Mouse (Mus musculus) CH12.LX (cell line): Measurements from ENCODE around the gene Pimreg. TPM values are rescaled to one million over a fixed set of nuclear protein-coding genes. Genes with fewer than 3 reads are reported as not detected.

Source experiments
- DNase-seq: peaks from one replicate; pipeline ENCODE4 v3.0.0-alpha.2; 2013; ENCODE audit errors: extremely low read depth
- H3K27ac ChIP-seq: 2 replicates; pipeline ENCODE4 v1.5.1; 2012; ENCODE audit warnings: low read depth, mild to moderate bottlenecking, control low read depth, moderate library complexity; ENCODE audit not compliant: insufficient read depth
- H3K27me3 ChIP-seq: replicated peaks from 2 replicates; pipeline ENCODE3; 2012; ENCODE audit warnings: inconsistent platforms
- H3K36me3 ChIP-seq, 2 experiments: replicated peaks in 1 of 2; 2 replicates each; pipeline versions ENCODE3 to v1.6.1; 2012; ENCODE audit warnings: inconsistent platforms in 1 of 2, low read length in 1 of 2, mild to moderate bottlenecking in 1 of 2, mixed read lengths in 1 of 2, moderate library complexity in 1 of 2; ENCODE audit not compliant: control insufficient read depth in 1 of 2, insufficient read depth in 1 of 2
- H3K4me1 ChIP-seq, 2 experiments: 2 replicates each; pipeline ENCODE4 v1.6.1; 2012; ENCODE audit warnings: inconsistent platforms in 1 of 2, moderate library complexity in 1 of 2; ENCODE audit not compliant: insufficient read depth in 2 of 2, control insufficient read depth in 1 of 2
- H3K4me2 ChIP-seq: 2 replicates; pipeline ENCODE4 v1.6.1; 2012; ENCODE audit warnings: low read depth, mild to moderate bottlenecking, control low read depth; ENCODE audit not compliant: poor library complexity, insufficient read depth, severe bottlenecking
- H3K4me3 ChIP-seq, 3 experiments: fragments of 150-350 bp in 1 of 3; sonication (generic) in 1 of 3; replicated peaks in 1 of 3; 2 replicates each; pipeline versions ENCODE3 to v1.5.1; 2011 to 2012; ENCODE audit warnings: low read depth in 2 of 3, low read length in 2 of 3, mild to moderate bottlenecking in 2 of 3, moderate library complexity in 2 of 3, control low read depth in 1 of 3, improper control_type of control experiment in 1 of 3, inconsistent platforms in 1 of 3, mixed read lengths in 1 of 3; ENCODE audit not compliant: poor library complexity in 1 of 3
- H3K79me2 ChIP-seq: replicated peaks from 2 replicates; pipeline ENCODE4 v1.6.1; 2012; ENCODE audit warnings: mild to moderate bottlenecking, moderate library complexity; ENCODE audit not compliant: control insufficient read depth, poor library complexity, insufficient read depth, severe bottlenecking; ENCODE audit errors: extremely low read depth
- H3K9ac ChIP-seq: 2 replicates; pipeline ENCODE4 v1.6.1; 2012; ENCODE audit warnings: low read depth, mild to moderate bottlenecking, control low read depth, moderate library complexity; ENCODE audit not compliant: insufficient read depth
- H3K9me3 ChIP-seq: replicated peaks from 2 replicates; pipeline ENCODE3; 2012; ENCODE audit warnings: low read length, inconsistent platforms, mixed read lengths
- CHD2 ChIP-seq: IDR thresholded peaks from 2 replicates; pipeline ENCODE4 v1.6.1; 2011; ENCODE audit warnings: low read length, improper control_type of control experiment
- CTCF ChIP-seq, 2 experiments: IDR thresholded peaks in 1 of 2; conservative IDR thresholded peaks in 1 of 2; 2 replicates each; pipeline ENCODE4 v1.5.1; 2011 to 2012; ENCODE audit warnings: low read depth in 2 of 2, low read length in 2 of 2, improper control_type of control experiment in 1 of 2, inconsistent platforms in 1 of 2, mild to moderate bottlenecking in 1 of 2, moderate library complexity in 1 of 2
- ELF1 ChIP-seq: IDR thresholded peaks from 2 replicates; pipeline ENCODE4 v1.6.1; 2014; ENCODE audit warnings: low read depth, mild to moderate bottlenecking, inconsistent platforms, low read length, improper control_type of control experiment
- EP300 ChIP-seq: IDR thresholded peaks from 2 replicates; pipeline ENCODE4 v1.6.1; 2011; ENCODE audit warnings: low read length, improper control_type of control experiment
- HCFC1 ChIP-seq: IDR thresholded peaks from 2 replicates; pipeline ENCODE4 v1.6.1; 2012; ENCODE audit warnings: low read depth, mild to moderate bottlenecking, inconsistent platforms, low read length, improper control_type of control experiment
- JUND ChIP-seq: conservative IDR thresholded peaks from 2 replicates; pipeline ENCODE4 v1.6.1; 2011; ENCODE audit warnings: low read depth, low read length, improper control_type of control experiment
- MAFK ChIP-seq: IDR thresholded peaks from 2 replicates; pipeline ENCODE4 v1.6.1; 2011; ENCODE audit warnings: low read length, improper control_type of control experiment; ENCODE audit not compliant: insufficient replicate concordance
- MAX ChIP-seq: IDR thresholded peaks from 2 replicates; pipeline ENCODE4 v1.6.1; 2011; ENCODE audit warnings: low read length, improper control_type of control experiment
- MAZ ChIP-seq: IDR thresholded peaks from 2 replicates; pipeline ENCODE4 v1.6.1; 2012; ENCODE audit warnings: low read depth, mild to moderate bottlenecking, inconsistent platforms, low read length, improper control_type of control experiment, moderate library complexity
- MEF2A ChIP-seq: IDR thresholded peaks from 2 replicates; pipeline ENCODE4 v1.6.1; 2014; ENCODE audit warnings: low read depth, mild to moderate bottlenecking, inconsistent platforms, low read length, improper control_type of control experiment, borderline replicate concordance
- MXI1 ChIP-seq: IDR thresholded peaks from 2 replicates; pipeline ENCODE4 v1.6.1; 2011; ENCODE audit warnings: mild to moderate bottlenecking, low read depth, low read length, improper control_type of control experiment
- POLR2A ChIP-seq: IDR thresholded peaks from 2 replicates; pipeline ENCODE4 v1.6.1; 2011; ENCODE audit warnings: low read depth, mild to moderate bottlenecking, improper control_type of control experiment, low read length
- POLR2AphosphoS2 ChIP-seq: IDR thresholded peaks from 2 replicates; pipeline ENCODE4 v1.6.1; 2011; ENCODE audit warnings: low read depth, low read length, improper control_type of control experiment
- RAD21 ChIP-seq: IDR thresholded peaks from 2 replicates; pipeline ENCODE4 v1.6.1; 2011; ENCODE audit warnings: low read depth, mild to moderate bottlenecking, low read length, improper control_type of control experiment, moderate library complexity
- RCOR1 ChIP-seq: conservative IDR thresholded peaks from 2 replicates; pipeline ENCODE4 v1.6.1; 2012; ENCODE audit warnings: low read depth, mild to moderate bottlenecking, inconsistent platforms, low read length, improper control_type of control experiment
- TCF12 ChIP-seq: IDR thresholded peaks from 2 replicates; pipeline ENCODE4 v1.6.1; 2014; ENCODE audit warnings: low read depth, mild to moderate bottlenecking, inconsistent platforms, low read length, improper control_type of control experiment
- ZC3H11A ChIP-seq: IDR thresholded peaks from 2 replicates; pipeline ENCODE4 v1.6.1; 2012; ENCODE audit warnings: low read depth, mild to moderate bottlenecking, inconsistent platforms, low read length, improper control_type of control experiment
- ZMIZ1 ChIP-seq: IDR thresholded peaks from 2 replicates; pipeline ENCODE4 v1.6.1; 2012; ENCODE audit warnings: low read depth, mild to moderate bottlenecking, inconsistent platforms, low read length, improper control_type of control experiment
- ZNF384 ChIP-seq: IDR thresholded peaks from 2 replicates; pipeline ENCODE4 v1.6.1; 2012; ENCODE audit warnings: low read depth, low read length, improper control_type of control experiment, inconsistent platforms
- dilution Hi-C: fragments of 300-500 bp; cut with MboI; formaldehyde crosslinking; loops from 2 replicates; pipeline ENCODE4 v1.14.3; 2020; ENCODE audit warnings: low sequenced_read_pairs; ENCODE audit not compliant: extremely low pct_unique_long_range_greater_than_20kb, extremely low pct_ligation_motif_present
- in situ Hi-C: fragments of 300-500 bp; cut with MboI; formaldehyde crosslinking; loops from 3 replicates; pipeline ENCODE4 v1.14.3; 2019; ENCODE audit warnings: low sequenced_read_pairs, low pct_ligation_motif_present, low pct_unique_long_range_greater_than_20kb, mixed read lengths
- polyA plus RNA-seq: library from polyadenylated mRNA; unstranded; fragments of >175 nt; gene quantifications from 2 replicates; pipeline ENCODE4 v1.2.1, GENCODE M21; 2012; ENCODE audit warnings: low read depth; ENCODE audit not compliant: insufficient read length
- total RNA-seq, 2 experiments: library from RNA; depleted of rRNA; stranded (reverse); fragments of 300-350 nt in 1 of 2; fragments of >200 nt in 1 of 2; gene quantifications; 2 replicates each; pipeline ENCODE4 v1.2.3; 2012 to 2014

The Pimreg gene
- total and polyA plus RNA-seq, 3 experiments: 26.4 to 52.7 (median 27.9) TPM

- no peaks in the 10 kb centered on the region for H3K79me2 ChIP-seq
- H3K9me3 ChIP-seq: no peaks in the 10 kb centered on the region
- H3K36me3 ChIP-seq: peaks cover 0 to 2% of the 10 kb centered on the region in 2 experiments
- dilution Hi-C loops: no loop called here
- H3K4me2 ChIP-seq: no peak overlapping the region
- H3K27me3 ChIP-seq: no peaks in the 10 kb centered on the region
- H3K27ac ChIP-seq: no peak overlapping the region
- no peak for DNase-seq
- TF ChIP-seq RCOR1 (no peak), EP300 (no peak), JUND (no peak), ZNF384 (no peak), ELF1 (no peak), MXI1 (no peak), RAD21 (no peak), HCFC1 (no peak), MEF2A (no peak), TCF12 (no peak), MAX (no peak), MAZ (no peak), MAFK (no peak)
- no peak overlapping the region for H3K4me3 ChIP-seq
- peaks cover 8 to 43% of the 10 kb centered on the region in 2 experiments; a peak in 3 of 4 replicates for H3K4me1 ChIP-seq
- in situ Hi-C loops: no loop called here
- no peak overlapping the region for H3K9ac ChIP-seq
Observed at GRCm38 (mm10) chr11:72011955-72012354, 29.9 kb upstream of the Pimreg start.

GRCm38 (mm10) chr11:72014674-72015073 lies 27.2 kb upstream of the Pimreg start:
- Histone ChIP-seq H3K4me2 (no peak overlapping the region), H3K4me1 (peaks cover 11 to 42% of the 10 kb centered on the region in 2 experiments), H3K36me3 (no peaks in the 10 kb centered on the region), H3K79me2 (no peaks in the 10 kb centered on the region), H3K27me3 (peaks cover 2% of the 10 kb centered on the region), H3K4me3 (no peak overlapping the region), H3K9me3 (no peaks in the 10 kb centered on the region), H3K9ac (no peak overlapping the region), H3K27ac (no peak overlapping the region)
- DNase-seq: no peak
- TF ChIP-seq CTCF (conservative IDR thresholded peaks at IDR 0.05 in 1 of 2, IDR thresholded peaks at IDR 0.05 in 1 of 2; ENCODE audit: low read depth in 2 of 2, low read length in 2 of 2) (no peak), MXI1 (no peak), ZMIZ1 (no peak), HCFC1 (no peak), MAZ (no peak), POLR2A (no peak), CHD2 (no peak), MAFK (no peak), ZC3H11A (no peak), POLR2AphosphoS2 (no peak), RAD21 (no peak), EP300 (no peak)
- dilution Hi-C loops (no loop called here), in situ Hi-C loops (no loop called here)
